Mouse (Mus musculus) heart, embryonic 15.5 days (tissue): ENCODE measurements around the gene Prss50. TPM values are rescaled to one million over a fixed set of nuclear protein-coding genes. Genes with fewer than 3 reads are reported as not detected.
"Not testable (repeated sequence)": the region's sequence is repeated elsewhere in the genome, so short reads cannot be mapped to it uniquely, and the experiment has no call there.

ENCODE experiments used
- ATAC-seq: fragments of 200-750 bp; cut with Nextera tagmentation; replicated peaks from 2 replicates; pipeline ENCODE4 v1.8.0; 2017; ENCODE audit warnings: low read depth, moderate TSS enrichment; ENCODE audit not compliant: insufficient number of reproducible peaks, insufficient read depth, low FRiP score
- H3K27ac ChIP-seq: fragments of 300-500 bp; sonication (generic); 2 replicates; pipeline ENCODE4 v1.5.1; 2015; ENCODE audit warnings: mild to moderate bottlenecking, inconsistent platforms
- H3K27me3 ChIP-seq: fragments of 300-500 bp; sonication (generic); 2 replicates; pipeline ENCODE4 v1.6.1; 2015; ENCODE audit warnings: inconsistent platforms
- H3K36me3 ChIP-seq: fragments of 300-500 bp; sonication (generic); 2 replicates; pipeline ENCODE4 v1.6.1; 2015; ENCODE audit warnings: mild to moderate bottlenecking, inconsistent platforms
- H3K4me1 ChIP-seq: fragments of 300-500 bp; sonication (generic); replicated peaks from 2 replicates; pipeline ENCODE4 v1.6.1; 2015; ENCODE audit warnings: inconsistent platforms
- H3K4me2 ChIP-seq: fragments of 300-500 bp; sonication (generic); 2 replicates; pipeline ENCODE4 v1.6.1; 2015; ENCODE audit warnings: inconsistent platforms, mild to moderate bottlenecking, moderate library complexity
- H3K4me3 ChIP-seq: fragments of 300-500 bp; sonication (generic); 2 replicates; pipeline ENCODE4 v1.5.1; 2015; ENCODE audit warnings: mild to moderate bottlenecking, inconsistent platforms
- H3K9ac ChIP-seq: fragments of 300-500 bp; sonication (generic); 2 replicates; pipeline ENCODE4 v1.6.1; 2015; ENCODE audit warnings: mild to moderate bottlenecking, inconsistent platforms
- H3K9me3 ChIP-seq: fragments of 300-500 bp; sonication (generic); replicated peaks from 2 replicates; pipeline ENCODE4 v1.6.1; 2016; ENCODE audit warnings: inconsistent platforms
- WGBS: fragments of 180-500 bp; shearing (Covaris S2); methylation state at CpG from one replicate; pipeline ENCODE4 v1.1.7; 2015; ENCODE audit warnings: mixed read lengths; 5-methylcytosine and 5-hydroxymethylcytosine counted together
- polyA plus RNA-seq: library from polyadenylated mRNA; unstranded; fragments of >200 nt; fragmentation: Nextera tagmentation; extraction: Ambion mirVana; gene quantifications from 2 replicates; pipeline ENCODE4 v1.2.1, GENCODE M21; 2015

Prss50 gene
- polyA plus RNA-seq: 0.37 TPM in 1 of 2 replicates, not detected in the other

DNA sequence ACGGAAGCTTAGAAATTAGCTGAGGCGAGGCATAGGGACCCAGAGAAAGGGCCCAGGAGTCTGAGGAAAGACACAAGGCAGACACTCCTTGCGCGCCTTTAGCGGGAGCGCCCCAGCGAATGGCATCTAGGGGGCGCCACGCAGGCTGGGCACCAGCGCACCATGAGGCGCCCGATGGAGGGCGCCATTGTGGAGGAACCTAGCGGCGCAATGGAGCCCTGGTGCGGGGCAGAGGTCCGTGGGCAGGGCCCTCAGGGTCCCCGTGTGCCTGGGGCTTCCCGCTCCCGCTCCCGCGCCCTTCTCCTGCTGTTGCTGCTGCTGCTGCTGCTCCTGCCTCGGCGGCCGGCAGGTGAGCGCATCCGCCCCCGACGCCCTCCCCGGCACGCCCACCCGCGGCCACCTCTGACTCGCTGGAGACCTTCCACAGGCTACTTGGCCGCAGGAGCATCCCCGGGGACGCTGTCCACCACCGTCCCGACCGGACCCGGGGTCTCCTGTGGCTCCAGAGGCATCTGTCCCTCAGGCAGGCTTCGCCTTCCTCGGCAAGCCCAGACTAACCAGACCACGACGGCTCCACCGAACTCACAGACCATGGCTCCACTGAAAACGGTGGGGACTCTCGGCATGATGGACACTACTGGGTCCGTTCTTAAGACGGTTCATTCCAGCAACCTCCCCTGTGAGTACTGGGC is at the start of gene Prss50:
Prss50 (plus strand) TSS at position 187 of the 692 bp plus-strand sequence.
- peak within 1 kb of the TSS; percentile 32 for H3K4me3 ChIP-seq
- no peak within 1 kb of the TSS for H3K27ac ChIP-seq
- H3K36me3 ChIP-seq: no peaks in the 10 kb centered on the region
- H3K27me3 ChIP-seq: peaks cover 27% of the 10 kb centered on the region
- no peak within 1 kb of the TSS for H3K9ac ChIP-seq
- peak within 1 kb of the TSS; percentile 57 for H3K4me2 ChIP-seq
- ATAC-seq: no peak
- peaks cover 8% of the 10 kb centered on the region for H3K4me1 ChIP-seq
- no peaks in the 10 kb centered on the region for H3K9me3 ChIP-seq
- 9% methylated on average over 41 of the region's 50 CpGs for WGBS

DNA sequence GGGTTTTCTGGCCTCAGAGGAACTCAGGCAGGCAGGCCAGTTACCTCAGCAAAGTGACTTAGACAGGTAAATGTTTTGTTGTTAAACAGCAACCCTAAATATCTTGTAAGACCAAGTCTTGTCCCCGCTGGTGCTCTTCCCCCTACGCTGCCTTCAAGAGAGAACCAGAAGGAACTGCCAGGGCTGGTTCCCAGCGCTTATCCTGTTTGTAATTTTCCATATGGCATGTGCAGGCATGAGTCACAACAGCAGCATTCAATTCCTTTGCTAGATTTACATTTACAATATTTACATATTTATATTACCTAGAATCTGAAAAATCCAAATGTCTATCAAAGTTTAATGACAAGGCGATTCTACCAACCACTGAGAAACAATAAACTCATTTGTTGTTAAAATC is 47.7 kb upstream of the Prss50 start:
- no peaks in the 10 kb centered on the region for H3K9me3 ChIP-seq
- H3K27ac ChIP-seq: no peak overlapping the region
- H3K36me3 ChIP-seq: no peaks in the 10 kb centered on the region
- no peak for ATAC-seq
- no peak overlapping the region for H3K4me3 ChIP-seq
- H3K27me3 ChIP-seq: peaks cover 5% of the 10 kb centered on the region; the same call in 1 of the 2 replicates
- H3K9ac ChIP-seq: no peak overlapping the region
- WGBS: 85% methylated on average over 4 of the region's 4 CpGs
- H3K4me1 ChIP-seq: no peaks in the 10 kb centered on the region
- no peak overlapping the region for H3K4me2 ChIP-seq

GRCm38 (mm10) chr9:110813789-110814188 is 44.0 kb upstream of the Prss50 start, which contains the start of gene Prss44:
Gene Prss44 (plus strand): TSS chr9:110813994.
- H3K4me3 ChIP-seq: no peak within 1 kb of the TSS
- H3K4me1 ChIP-seq: no peaks in the 10 kb centered on the region
- H3K27me3 ChIP-seq: peaks cover 5% of the 10 kb centered on the region; the same call in 1 of the 2 replicates
- no peak within 1 kb of the TSS for H3K4me2 ChIP-seq
- no peak within 1 kb of the TSS for H3K9ac ChIP-seq
- WGBS: 57% methylated on average over 18 of the region's 18 CpGs
- ATAC-seq: no peak
- H3K27ac ChIP-seq: no peak within 1 kb of the TSS
- no peaks in the 10 kb centered on the region for H3K9me3 ChIP-seq
- H3K36me3 ChIP-seq: no peaks in the 10 kb centered on the region

DNA sequence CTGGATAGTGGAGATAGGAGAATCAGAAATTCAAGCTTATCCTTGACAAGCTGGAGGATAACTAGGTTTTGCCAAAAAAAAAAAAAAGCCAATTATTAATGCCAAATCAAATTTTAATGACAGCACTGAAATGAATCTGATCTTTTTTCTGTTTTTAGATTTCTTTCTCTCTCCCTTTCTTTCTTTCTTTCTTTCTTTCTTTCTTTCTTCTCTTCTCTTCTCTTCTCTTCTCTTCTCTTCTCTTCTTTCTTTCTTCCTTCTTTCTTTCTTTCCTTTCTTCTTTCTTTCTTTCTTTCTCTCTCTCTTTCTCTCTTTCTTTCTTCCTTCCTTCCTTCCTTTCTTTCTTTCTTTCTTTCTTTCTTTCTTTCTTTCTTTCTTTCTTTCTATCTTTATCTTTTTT is 37.2 kb upstream of the Prss50 start:
- not testable (repeated sequence) for H3K36me3 ChIP-seq, H3K27ac ChIP-seq, ATAC-seq, H3K4me2 ChIP-seq, H3K4me1 ChIP-seq, H3K27me3 ChIP-seq, H3K4me3 ChIP-seq, H3K9ac ChIP-seq, H3K9me3 ChIP-seq

GRCm38 (mm10) chr9:110821436-110821835 is 36.3 kb upstream of the Prss50 start:
- no peak for ATAC-seq
- no peak overlapping the region for H3K9ac ChIP-seq
- H3K4me2 ChIP-seq: no peak overlapping the region
- no peaks in the 10 kb centered on the region for H3K9me3 ChIP-seq
- no peaks in the 10 kb centered on the region for H3K27me3 ChIP-seq
- H3K4me3 ChIP-seq: no peak overlapping the region
- H3K36me3 ChIP-seq: no peaks in the 10 kb centered on the region
- no peaks in the 10 kb centered on the region for H3K4me1 ChIP-seq
- no peak overlapping the region for H3K27ac ChIP-seq
- WGBS: 74% methylated on average over 7 of the region's 7 CpGs

- ATAC-seq: no peak
- Histone ChIP-seq H3K27me3 (peaks cover 11% of the 10 kb centered on the region), H3K4me1 (no peaks in the 10 kb centered on the region), H3K27ac (no peak overlapping the region), H3K36me3 (no peaks in the 10 kb centered on the region), H3K9me3 (no peaks in the 10 kb centered on the region), H3K9ac (no peak overlapping the region), H3K4me3 (no peak overlapping the region), H3K4me2 (no peak overlapping the region)
- WGBS: 68% methylated on average over 4 of the region's 4 CpGs
Observed at GRCm38 (mm10) chr9:110825426-110825825, 32.3 kb upstream of the Prss50 start.

DNA sequence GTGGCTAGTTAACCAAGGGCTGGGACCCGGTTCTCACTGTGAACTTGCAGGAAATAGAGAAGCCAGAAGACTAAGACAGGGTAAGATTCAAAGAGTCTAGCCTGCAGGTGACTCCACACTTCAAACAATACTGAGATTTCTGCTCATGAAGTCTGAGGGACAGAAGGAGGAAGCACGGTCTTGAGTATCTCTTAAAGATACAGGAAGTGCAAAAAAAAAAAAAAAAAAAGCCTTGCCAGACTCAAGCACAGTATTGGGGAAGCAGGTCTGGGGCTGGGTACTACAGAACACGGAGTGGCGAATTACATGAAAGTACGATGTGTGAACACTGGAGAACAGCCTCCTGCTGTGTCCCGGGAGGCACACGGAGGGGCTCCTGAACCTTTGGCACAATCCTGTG is 31.9 kb upstream of the Prss50 start:
- Histone ChIP-seq H3K9me3 (no peaks in the 10 kb centered on the region), H3K4me1 (no peaks in the 10 kb centered on the region), H3K27ac (no peak overlapping the region), H3K27me3 (peaks cover 11% of the 10 kb centered on the region), H3K4me2 (no peak overlapping the region), H3K4me3 (no peak overlapping the region), H3K36me3 (no peaks in the 10 kb centered on the region), H3K9ac (no peak overlapping the region)
- no peak for ATAC-seq
- 69% methylated on average over 7 of the region's 7 CpGs for WGBS

DNA sequence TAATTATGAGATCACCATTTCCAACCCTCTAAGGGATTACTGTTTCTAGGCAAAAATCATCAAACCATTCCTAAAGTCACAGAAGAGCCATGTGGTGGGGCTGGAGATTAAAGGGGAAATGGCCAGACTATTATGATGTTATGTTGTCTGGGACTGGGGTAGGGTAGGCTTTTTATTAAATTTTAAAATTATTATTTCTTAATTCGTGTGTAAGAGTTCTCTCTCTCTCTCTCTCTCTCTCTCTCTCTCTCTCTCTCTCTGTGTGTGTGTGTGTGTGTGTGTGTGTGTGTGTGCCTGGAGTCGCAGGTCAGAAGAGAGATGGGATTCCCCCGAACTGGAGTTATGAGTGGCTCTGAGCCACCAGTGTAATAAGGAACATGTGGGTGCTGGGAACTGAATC is 31.4 kb upstream of the Prss50 start, which contains the start of gene Prss43:
Prss43 (plus strand) TSS at position 301 of the 400 bp plus-strand sequence.
- H3K36me3 ChIP-seq: no peaks in the 10 kb centered on the region
- no peaks in the 10 kb centered on the region for H3K9me3 ChIP-seq
- H3K4me3 ChIP-seq: no peak within 1 kb of the TSS
- WGBS: 79% methylated on average over 3 of the region's 3 CpGs
- H3K4me2 ChIP-seq: no peak within 1 kb of the TSS
- no peaks in the 10 kb centered on the region for H3K4me1 ChIP-seq
- H3K9ac ChIP-seq: no peak within 1 kb of the TSS
- peaks cover 11% of the 10 kb centered on the region for H3K27me3 ChIP-seq
- ATAC-seq: no peak
- no peak within 1 kb of the TSS for H3K27ac ChIP-seq

GRCm38 (mm10) chr9:110833021-110833420 is 24.7 kb upstream of the Prss50 start:
- ATAC-seq: no peak
- H3K36me3 ChIP-seq: no peaks in the 10 kb centered on the region
- WGBS: 66% methylated on average over 5 of the region's 5 CpGs
- no peaks in the 10 kb centered on the region for H3K4me1 ChIP-seq
- peaks cover 4% of the 10 kb centered on the region; the same call in 1 of the 2 replicates for H3K27me3 ChIP-seq
- H3K9me3 ChIP-seq: no peaks in the 10 kb centered on the region
- H3K4me2 ChIP-seq: no peak overlapping the region
- H3K9ac ChIP-seq: no peak overlapping the region
- no peak overlapping the region for H3K27ac ChIP-seq
- no peak overlapping the region for H3K4me3 ChIP-seq

DNA sequence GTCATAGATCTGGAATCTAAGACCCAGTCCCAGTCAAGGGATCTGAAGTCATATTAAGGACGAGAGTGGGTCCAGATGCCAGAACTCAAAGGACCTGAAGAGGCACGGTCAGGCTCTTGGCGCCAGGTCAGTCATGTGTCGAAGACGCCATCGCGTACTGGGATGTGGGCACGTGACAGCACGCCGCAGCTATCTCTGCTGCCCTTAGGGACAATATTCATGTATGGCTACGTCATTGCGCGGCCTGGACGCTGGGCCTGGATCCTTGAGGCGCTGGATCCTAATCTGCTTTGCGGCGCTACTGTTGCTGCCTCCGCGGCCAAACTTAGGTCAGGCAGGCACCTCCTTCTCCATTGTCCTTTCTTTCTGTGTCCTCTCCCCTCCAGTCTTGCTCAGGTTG is 23.4 kb upstream of the Prss50 start, which contains the start of gene Prss45:
Prss45 (plus strand) TSS at position 178 of the 400 bp plus-strand sequence.
- Histone ChIP-seq H3K4me2 (peak within 1 kb of the TSS; percentile 21), H3K9me3 (no peaks in the 10 kb centered on the region), H3K9ac (no peak within 1 kb of the TSS), H3K27me3 (no peaks in the 10 kb centered on the region), H3K27ac (no peak within 1 kb of the TSS), H3K4me3 (no peak within 1 kb of the TSS), H3K36me3 (no peaks in the 10 kb centered on the region), H3K4me1 (no peaks in the 10 kb centered on the region)
- no peak for ATAC-seq
- WGBS: 66% methylated on average over 19 of the region's 19 CpGs

DNA sequence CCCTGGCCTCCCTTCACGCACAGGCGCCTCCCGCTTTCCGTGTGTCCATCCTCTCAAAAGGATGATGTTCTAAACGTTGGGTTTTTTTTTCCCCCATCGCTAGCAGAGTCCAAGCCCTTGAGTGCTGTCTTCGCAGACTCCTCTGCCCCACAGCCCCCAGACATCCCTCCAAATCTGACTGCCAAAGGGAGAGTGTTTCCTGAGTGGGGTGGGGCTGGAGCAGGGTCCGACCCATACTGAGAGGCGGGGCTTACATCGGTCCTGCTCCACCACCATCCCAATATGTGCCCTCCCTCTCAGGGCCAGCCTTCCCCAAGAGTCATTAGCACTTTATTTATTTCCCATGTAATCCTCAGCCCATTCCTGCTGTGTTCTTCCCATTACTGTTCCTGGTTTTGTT is 22.8 kb upstream of the Prss50 start:
- no peaks in the 10 kb centered on the region for H3K4me1 ChIP-seq
- no peak overlapping the region for H3K9ac ChIP-seq
- H3K9me3 ChIP-seq: no peaks in the 10 kb centered on the region
- peak overlapping the region; percentile 21; the same call in 1 of the 2 replicates for H3K4me2 ChIP-seq
- WGBS: 24% methylated on average over 10 of the region's 10 CpGs
- no peak for ATAC-seq
- H3K27ac ChIP-seq: no peak overlapping the region
- no peak overlapping the region for H3K4me3 ChIP-seq
- no peaks in the 10 kb centered on the region for H3K27me3 ChIP-seq
- H3K36me3 ChIP-seq: no peaks in the 10 kb centered on the region

DNA sequence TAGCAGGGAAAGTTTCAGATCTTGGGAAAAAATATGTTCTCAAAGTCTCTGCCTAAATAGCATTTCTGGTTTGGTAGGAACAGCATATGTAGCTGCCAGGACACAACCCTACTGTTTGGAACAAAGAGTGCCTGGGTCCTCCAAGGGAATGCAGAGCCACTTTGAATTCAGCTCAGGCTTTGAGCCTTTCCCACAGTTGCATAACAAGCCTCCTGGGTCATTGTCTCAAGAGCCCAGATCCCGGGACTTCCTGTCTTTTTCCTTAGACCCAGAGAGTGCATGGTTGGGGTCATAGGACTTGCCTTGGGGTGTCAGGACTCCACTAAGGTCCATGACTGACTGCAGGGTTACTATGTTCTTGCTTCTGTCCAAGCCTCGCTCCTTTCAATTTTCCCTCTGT is 21.7 kb upstream of the Prss50 start:
- no peak overlapping the region for H3K9ac ChIP-seq
- H3K4me3 ChIP-seq: no peak overlapping the region
- H3K27me3 ChIP-seq: no peaks in the 10 kb centered on the region
- H3K4me1 ChIP-seq: no peaks in the 10 kb centered on the region
- H3K9me3 ChIP-seq: no peaks in the 10 kb centered on the region
- WGBS: 61% methylated on average over 2 of the region's 2 CpGs
- H3K4me2 ChIP-seq: no peak overlapping the region
- H3K36me3 ChIP-seq: no peaks in the 10 kb centered on the region
- H3K27ac ChIP-seq: no peak overlapping the region
- ATAC-seq: no peak
